Mouse (Mus musculus): ENCODE data around the gene Pfkl.
"Not testable (repeated sequence)": the region's sequence is repeated elsewhere in the genome, so short reads cannot be mapped to it uniquely, and the experiment has no call there.

Pfkl gene

GRCm38 (mm10) chr10:77971709-77972553 is 38.0 kb downstream of the Pfkl start:
- peak; percentile 36 to 47 for DNase-seq (ENCODE audit: low read depth in 2 of 2, low spot score in 2 of 2)

GRCm38 (mm10) chr10:77971191-77971590 is 38.7 kb downstream of the Pfkl start:
- no peak for DNase-seq (ENCODE audit: low read depth in 2 of 2, low spot score in 2 of 2)

- DNase-seq (ENCODE audit: low read depth in 2 of 2, low spot score in 2 of 2), result no peak
These were observed 39.4 kb downstream of the Pfkl start, which contains the start of gene Trpm2 for GRCm38 (mm10) chr10:77970481-77970880. TSS of gene Trpm2 (minus strand) at chr10:77970563.

- DNase-seq (ENCODE audit: low read depth in 2 of 2, low spot score in 2 of 2), result no peak
These were observed 39.9 kb downstream of the Pfkl start for GRCm38 (mm10) chr10:77969973-77970325.

- no peak for DNase-seq (ENCODE audit: low read depth in 2 of 2, low spot score in 2 of 2)
These were observed 40.5 kb downstream of the Pfkl start for GRCm38 (mm10) chr10:77969274-77969972.

GRCm38 (mm10) chr10:77963971-77964370 is 45.9 kb downstream of the Pfkl start:
- no peak for DNase-seq (ENCODE audit: low read depth in 2 of 2, low spot score in 2 of 2)

- no peak for DNase-seq (ENCODE audit: low read depth in 2 of 2, low spot score in 2 of 2)
These were observed 47.2 kb downstream of the Pfkl start for GRCm38 (mm10) chr10:77962725-77963124.

- not testable (repeated sequence) for DNase-seq (ENCODE audit: low read depth in 2 of 2, low spot score in 2 of 2)
These were observed 59.4 kb downstream of the Pfkl start for GRCm38 (mm10) chr10:77950468-77950867.

GRCm38 (mm10) chr10:77939685-77940084 is 70.2 kb downstream of the Pfkl start:
- DNase-seq (ENCODE audit: low read depth in 2 of 2, low spot score in 2 of 2), result no peak

Measured in CD8-positive naive resting alpha-beta T cell, adult 2 months (primary cell).